Mouse (Mus musculus) B cell, adult (primary cell): ENCODE results near the gene Ywhab. TPM values are rescaled to one million over a fixed set of nuclear protein-coding genes. Genes with fewer than 3 reads are reported as not detected.

ENCODE experiments used
- total RNA-seq: library from RNA; stranded (reverse); gene quantifications from 4 replicates; pipeline ENCODE4 v1.2.4, GENCODE M21; 2023; ENCODE audit not compliant: inconsistent age

Gene Ywhab
- 104 to 114 TPM (median 108 TPM) in 4 replicates for total RNA-seq

GRCm38 (mm10) chr2:163994654-163994976 is at the start of gene Ywhab:
Gene Ywhab (plus strand): TSS chr2:163994960.

GRCm38 (mm10) chr2:164025150-164025549 is 30.4 kb downstream of the Ywhab start, which contains the start of gene Pabpc1l:
Gene Pabpc1l (plus strand): TSS chr2:164025450.

Other genes with a start within 250 kb of the Ywhab start
- 2.7 to 4.6 TPM (median 3.1 TPM) in 4 replicates for gene Ada, start 244.7 kb upstream of the Ywhab start, total RNA-seq
- not detected in 4 replicates for gene Ccn5, start 174.1 kb upstream of the Ywhab start, total RNA-seq
- gene Kcnk15, start 141.3 kb upstream of the Ywhab start, total RNA-seq = not detected in 4 replicates
- gene Rims4, start 76.3 kb upstream of the Ywhab start, total RNA-seq = not detected in 4 replicates
- gene Pabpc1l, start 30.5 kb downstream of the Ywhab start, total RNA-seq = 2.7 to 4.5 TPM (median 3.1 TPM) in 4 replicates
- 199 to 244 TPM (median 233 TPM) in 4 replicates for gene Stk4, start 75.4 kb downstream of the Ywhab start, total RNA-seq
- gene Tomm34, start 76.2 kb downstream of the Ywhab start, total RNA-seq = 76.7 to 79.8 TPM (median 78.3 TPM) in 4 replicates
- gene Kcns1, start 176.2 kb downstream of the Ywhab start, total RNA-seq = not detected in 4 replicates
- gene Wfdc5, start 187.8 kb downstream of the Ywhab start, total RNA-seq = not detected in 4 replicates
- not detected in 4 replicates for gene Wfdc12, start 195.6 kb downstream of the Ywhab start, total RNA-seq
- not detected in 4 replicates for gene Wfdc15a, start 205.2 kb downstream of the Ywhab start, total RNA-seq
- gene Wfdc15b, start 226.7 kb downstream of the Ywhab start, total RNA-seq = not detected in 4 replicates
- not detected in 4 replicates for gene Svs2, start 243.5 kb downstream of the Ywhab start, total RNA-seq